Mouse (Mus musculus): Measurements from ENCODE around the gene Fam122a.

GRCm38 (mm10) chr19:24511939-24512338, 34.8 kb upstream of the Fam122a start:
- TF ChIP-seq POLR2A (IDR thresholded peaks at IDR 0.05; ENCODE audit: borderline replicate concordance, control insufficient read depth, low read depth, low read length) (no peak), CTCF (IDR thresholded peaks at IDR 0.05; ENCODE audit: control insufficient read depth, insufficient read depth, low read length) (no peak)

Data from bone marrow, adult 2 months (tissue).